In genomic region chr13:119962856-119963255, GRCm38 (mm10) we compare ENCODE assay signal across 13 mouse cellular contexts. TPM values are rescaled to one million over a fixed set of nuclear protein-coding genes. Genes with fewer than 3 reads are reported as not detected.
"Had no signal": no experiment of that assay in that cellular context is flagged by ENCODE, and none has a peak within 500 bp of the region (broad histone marks: within the 10 kb centered on the region; RNA-seq: fewer than 3 reads in every experiment).

No protein-coding gene starts in this region.

RNA-seq across cellular contexts. Expression of gene B020031M17Rik, which starts 12.2 kb away (rescaled TPM):
- polyA plus RNA-seq: liver, embryonic 14.5 days; liver, embryonic 16.5 days; lung, embryonic 14.5 days; lung, embryonic 16.5 days; midbrain, embryonic 12.5 days; midbrain, embryonic 14.5 days; midbrain, embryonic 16.5 days; neural tube, embryonic 12.5 days; neural tube, embryonic 14.5 days; small intestine, adult 2 months; stomach, embryonic 14.5 days; stomach, embryonic 16.5 days; thymus, postnatal 0 days had no signal

RNA-seq across cellular contexts. Expression of gene Gm21761, which starts 33.8 kb away (rescaled TPM):
- polyA plus RNA-seq: liver, embryonic 14.5 days; liver, embryonic 16.5 days; lung, embryonic 14.5 days; lung, embryonic 16.5 days; midbrain, embryonic 12.5 days; midbrain, embryonic 14.5 days; midbrain, embryonic 16.5 days; neural tube, embryonic 12.5 days; neural tube, embryonic 14.5 days; small intestine, adult 2 months; stomach, embryonic 14.5 days; stomach, embryonic 16.5 days; thymus, postnatal 0 days had no signal
